Mouse (Mus musculus) thymus, adult 18-20 months (tissue): ENCODE results near the gene Atf7.
A peak's percentile ranks its signal among the peaks of the same experiment; 100 is the strongest.

Source experiments
- DNase-seq, 2 experiments: peaks; one replicate each; pipeline ENCODE4 v3.0.0; 2022; ENCODE audit warnings: mixed read lengths in 2 of 2

The Atf7 gene

DNA sequence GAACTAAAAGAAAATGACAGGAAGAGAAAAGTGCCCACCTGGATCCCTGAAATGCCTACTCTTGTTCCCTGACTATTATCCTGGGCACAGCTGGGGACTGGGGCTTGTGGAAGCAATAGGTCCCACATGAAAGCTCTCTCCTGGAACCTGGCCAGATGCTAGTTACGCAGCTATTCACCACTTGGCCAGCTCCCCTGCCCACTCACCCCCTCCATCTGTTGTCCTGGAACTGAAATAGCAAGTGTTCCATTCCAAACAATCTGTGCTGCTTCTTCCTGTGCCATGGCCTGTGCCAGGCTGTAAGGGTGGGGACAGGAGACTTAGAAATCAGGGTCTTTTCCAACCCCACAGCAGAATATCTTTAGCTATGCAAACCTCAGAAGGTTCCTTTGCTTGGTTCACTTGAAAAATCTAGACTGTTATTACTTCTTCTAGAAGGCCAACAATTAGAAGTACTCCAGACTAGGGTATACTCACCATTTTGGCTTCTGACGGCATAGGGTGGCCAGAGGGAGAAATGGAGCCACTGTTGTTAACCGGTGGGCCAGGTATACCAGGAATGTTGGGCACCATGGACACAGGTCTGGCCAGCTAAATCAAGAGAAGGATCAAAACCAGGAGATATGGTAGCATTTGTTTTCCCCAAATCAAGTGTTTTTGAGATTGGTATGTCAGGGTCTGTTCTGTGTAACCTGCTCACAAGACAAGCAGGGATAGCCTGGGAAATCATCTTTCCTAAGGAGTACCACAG, 78.4 kb downstream of the Atf7 start:
- no peak for DNase-seq

DNA sequence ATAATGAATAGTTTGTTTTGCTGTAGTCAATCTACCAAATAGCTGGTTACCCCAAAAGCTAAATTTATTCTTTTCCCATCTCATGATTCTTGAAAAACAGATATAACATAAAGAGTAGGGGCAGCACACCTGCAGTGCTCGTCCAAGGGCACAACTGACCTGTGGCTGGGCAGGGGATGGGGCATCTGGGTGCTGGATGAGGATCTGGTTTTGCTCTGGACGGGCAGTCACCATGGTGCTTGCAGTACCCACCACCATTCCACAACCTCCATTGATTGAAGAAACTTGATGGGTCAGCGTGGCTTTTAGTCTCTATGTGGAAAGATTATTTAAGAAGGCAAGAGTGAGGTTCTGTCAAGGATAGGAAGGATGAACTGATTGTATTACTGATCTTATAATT, 79.0 kb downstream of the Atf7 start:
- DNase-seq: no peak

DNA sequence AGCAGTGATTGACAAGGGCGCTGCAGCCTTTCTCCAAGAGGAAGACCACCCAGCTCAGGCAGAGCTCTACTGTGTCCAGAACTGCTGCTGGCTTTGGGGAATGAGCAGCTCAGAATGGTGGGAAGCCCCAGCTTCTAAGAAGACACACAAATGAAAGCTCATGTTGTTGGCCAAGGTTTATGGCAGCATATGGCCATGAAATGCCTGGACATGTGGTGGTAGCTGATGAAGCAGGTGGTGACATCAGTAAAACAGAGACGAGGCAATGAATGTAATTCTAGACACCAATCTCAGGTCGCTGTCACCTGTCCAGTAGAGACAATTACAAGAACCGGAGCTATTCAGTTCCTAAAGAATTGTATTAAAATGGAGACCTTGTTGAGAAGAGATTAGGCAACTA, 80.5 kb downstream of the Atf7 start:
- no peak for DNase-seq

DNA sequence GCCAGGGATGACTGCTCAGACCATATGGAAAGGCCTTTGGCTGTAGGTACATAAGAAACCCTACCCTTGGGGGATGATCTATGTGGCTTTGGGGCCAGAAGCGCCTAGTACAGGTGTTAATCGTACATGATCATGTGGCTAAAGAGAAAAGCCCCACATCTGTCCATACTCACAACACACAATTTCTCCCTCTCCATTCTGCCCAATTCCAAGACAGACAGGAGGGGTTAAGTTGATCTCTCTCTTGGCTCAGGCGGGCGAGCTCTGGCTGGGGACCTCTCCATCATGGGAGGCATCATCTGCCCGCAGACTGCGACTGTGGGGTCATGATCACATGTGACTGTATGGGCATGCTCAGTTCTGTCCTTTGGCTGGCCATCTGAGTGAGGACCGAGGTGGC, 91.3 kb downstream of the Atf7 start:
- DNase-seq: no peak

DNA sequence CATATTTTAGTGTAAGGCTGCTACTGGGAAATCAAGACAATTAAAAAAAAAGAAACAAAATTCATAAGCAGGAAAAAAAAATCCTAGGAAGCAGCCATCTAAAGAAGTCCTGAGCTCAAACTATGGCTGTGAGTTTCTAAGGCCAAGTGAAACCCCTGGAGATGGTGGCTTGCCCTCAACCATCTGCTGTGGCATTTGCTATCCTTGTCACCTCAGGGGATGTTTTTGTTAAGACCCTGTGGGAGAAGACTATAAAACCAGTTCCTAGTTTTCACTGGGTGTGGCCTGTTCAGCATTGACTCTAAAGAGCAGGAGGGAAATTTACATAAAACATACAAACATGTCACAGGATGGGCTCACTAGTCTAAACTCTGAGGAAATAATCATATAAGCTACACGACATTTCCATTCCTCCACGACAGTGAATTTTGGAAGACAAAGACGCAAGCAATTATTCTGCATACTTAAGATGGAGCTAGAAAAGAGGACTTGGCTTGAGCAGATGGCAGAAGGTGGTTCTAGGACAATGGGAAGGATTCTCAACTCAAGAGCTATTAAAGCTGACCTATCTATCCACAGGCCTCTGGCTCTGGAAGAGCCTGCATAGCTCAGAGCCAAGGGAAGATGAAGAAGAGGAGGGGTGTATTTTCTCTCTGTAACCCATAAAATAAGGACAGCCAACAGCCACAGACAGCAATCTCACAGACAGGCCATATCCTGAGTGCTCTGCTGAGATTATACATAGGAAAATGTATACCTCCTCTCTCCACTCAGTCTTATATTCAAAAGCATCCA, 93.0 kb downstream of the Atf7 start:
- DNase-seq: no peak

DNA sequence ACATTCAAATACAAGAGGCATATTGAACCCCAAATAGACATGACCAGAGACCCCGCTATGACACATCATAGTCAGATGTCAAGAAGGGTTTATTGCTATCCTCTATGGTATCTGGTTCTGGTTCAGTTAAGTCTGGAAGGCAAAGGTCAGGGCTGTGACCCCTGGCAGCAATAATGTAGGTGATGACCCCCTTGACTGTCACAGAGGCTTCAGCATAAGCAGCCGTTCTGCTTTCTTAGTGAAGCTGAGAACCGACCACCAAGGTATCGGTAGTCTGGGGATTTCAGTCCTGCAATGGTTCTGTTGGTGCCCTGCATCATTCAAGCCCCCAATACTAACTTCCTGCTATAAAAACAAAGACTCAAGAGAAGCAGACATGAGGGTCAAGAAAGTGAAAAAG, 93.7 kb downstream of the Atf7 start:
- DNase-seq: no peak

DNA sequence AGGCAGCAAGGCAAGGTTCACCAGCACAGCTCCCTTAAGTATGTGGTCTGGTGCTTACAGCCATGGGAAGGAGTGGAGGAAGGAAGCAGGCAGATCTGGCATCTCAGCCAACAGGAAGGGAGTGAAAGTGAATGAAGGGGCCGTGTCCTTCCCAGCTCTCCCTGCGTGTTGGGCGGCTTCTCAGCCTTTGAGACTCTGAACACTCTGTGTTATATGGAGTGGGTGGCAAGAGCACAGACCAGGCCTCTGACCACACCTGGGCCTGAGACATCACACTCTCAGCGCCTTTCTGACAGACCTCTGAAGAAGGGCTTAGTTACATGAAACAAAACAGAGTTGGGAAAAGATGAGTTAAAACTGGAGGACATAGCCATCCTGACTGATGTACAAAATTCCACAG, 94.7 kb downstream of the Atf7 start:
- no peak for DNase-seq

DNA sequence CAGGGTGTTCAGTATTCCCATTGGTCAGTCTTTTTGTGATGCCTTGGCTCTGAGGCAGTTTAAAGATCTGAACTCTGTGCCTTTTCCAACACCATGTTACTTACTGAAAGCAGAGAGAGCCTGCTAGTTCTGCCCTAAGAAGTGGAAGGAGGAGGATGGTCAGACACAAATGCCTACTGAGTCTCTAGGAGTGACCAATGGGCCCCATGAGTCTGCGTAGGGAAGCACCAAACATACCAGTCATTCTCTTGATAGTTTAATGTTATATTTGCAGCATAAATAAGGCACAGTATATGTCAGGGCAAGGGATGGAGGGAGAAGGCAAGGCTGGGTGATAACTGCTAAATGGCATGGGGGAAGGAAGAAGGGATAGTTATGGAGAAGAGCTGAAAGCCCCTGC, 96.9 kb downstream of the Atf7 start:
- DNase-seq: no peak

DNA sequence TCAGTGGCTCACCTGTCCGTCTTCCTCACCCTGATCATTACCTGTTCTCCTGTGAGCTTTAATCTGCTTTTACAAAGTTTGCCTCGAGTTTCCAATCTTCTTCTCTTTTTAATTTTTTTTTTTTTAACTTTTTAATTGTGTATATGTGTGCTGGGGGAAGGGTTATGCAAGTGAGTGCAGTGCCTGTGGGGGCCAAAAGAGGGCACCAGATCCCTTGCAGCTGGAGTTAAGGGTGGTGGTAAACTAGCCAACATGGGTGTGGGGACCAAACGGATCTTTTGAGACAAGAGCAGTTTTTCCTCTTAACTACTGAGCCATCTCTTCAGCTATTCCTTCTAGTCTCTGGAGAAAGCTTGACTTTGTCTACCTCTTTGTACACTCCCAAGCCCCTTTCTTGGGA, 97.3 kb downstream of the Atf7 start:
- DNase-seq: no peak

DNA sequence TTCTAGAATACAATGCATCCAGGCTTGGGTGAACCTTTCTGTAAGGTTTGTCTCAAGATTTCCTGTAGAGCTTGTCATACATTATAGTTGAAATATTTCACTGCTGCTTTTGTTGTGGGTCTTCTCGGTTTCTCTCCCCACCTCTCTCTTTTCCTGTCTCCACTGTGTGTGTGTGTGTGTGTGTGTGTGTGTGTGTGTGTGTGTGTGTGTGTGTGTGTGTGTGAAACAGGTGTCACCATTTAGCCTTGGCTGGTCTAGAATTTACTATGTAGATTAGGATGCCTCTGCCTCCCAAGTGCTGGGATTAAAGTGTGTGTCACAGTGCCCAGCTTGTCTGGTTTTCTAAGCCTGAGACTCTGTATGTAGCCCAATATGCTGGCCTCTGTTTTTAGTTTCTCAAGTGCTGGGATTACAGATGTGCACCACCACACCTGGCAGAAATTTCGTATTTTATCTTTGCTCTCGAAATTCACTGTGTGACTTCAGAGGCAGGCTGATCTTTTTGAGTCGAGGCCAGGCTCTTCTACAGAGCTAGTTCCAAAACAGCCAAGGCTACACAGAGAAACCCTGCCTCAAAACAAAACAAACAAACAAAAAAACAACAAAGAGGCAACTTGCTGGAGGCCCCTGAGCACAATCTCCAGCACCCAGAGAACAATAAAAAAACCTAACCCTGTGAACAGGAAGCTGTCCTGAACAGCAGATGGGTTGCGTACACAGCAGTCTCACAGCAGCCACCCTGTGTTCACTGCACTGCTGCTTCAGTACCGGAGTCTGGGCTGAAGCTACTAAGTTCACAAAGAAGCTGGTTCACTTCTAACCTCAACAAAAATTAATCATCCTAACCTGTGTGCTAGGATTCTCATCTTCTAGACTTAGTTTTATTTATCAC, 98.9 kb downstream of the Atf7 start:
- no peak for DNase-seq

DNA sequence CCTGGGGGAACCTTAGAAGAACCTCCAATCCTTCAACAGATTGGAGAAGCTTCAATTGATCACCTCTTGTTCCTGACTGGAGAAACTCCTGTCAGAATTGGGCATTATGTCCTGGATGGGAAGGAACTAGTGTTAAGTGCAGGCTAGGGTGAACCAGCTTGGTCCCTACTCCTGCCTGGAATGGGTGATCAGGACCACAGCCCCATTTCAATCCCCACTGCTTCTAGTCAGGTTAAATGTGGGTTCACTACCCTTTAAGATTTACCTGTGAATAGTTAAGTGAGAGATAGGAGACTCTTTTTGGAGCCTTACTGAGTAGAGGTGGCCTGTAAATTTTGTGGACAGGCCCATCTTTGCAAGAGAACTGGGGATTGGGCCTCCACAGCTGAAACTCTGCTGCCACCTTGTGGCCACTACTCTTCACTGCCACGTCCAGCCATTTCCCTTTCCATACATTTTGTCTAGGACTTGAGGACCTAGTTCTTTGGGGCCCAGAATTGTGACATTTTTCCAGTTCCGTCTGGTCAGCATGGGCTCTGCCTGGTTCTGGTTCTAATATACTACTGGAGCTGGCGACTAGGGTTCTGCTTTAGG, 100.3 kb downstream of the Atf7 start, which contains the start of gene Npff:
Gene Npff, minus strand, starts transcription at position 51 of the 594 bp plus-strand sequence.
- peak in 1 of 2 experiments; percentile 58 for DNase-seq

DNA sequence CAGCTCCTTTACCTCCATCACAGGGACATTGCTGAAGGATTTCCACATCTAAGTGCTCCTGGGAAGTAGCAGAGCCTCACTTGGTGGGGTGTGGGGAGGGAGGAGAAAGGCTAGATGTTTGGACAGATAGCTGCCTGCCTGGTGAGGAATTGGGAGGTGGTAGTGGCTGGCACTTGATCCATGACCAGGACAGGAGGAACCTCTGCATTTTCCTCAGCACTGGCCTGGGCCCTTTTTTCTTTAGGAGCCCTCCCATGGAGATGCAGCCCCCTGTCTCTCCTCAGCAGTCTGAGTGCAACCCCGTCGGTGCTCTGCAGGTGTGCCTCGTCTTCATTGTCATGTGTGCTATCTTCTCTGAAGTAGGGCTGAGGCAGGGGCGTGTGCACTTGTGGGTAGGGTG, 103.8 kb downstream of the Atf7 start:
- DNase-seq: no peak

DNA sequence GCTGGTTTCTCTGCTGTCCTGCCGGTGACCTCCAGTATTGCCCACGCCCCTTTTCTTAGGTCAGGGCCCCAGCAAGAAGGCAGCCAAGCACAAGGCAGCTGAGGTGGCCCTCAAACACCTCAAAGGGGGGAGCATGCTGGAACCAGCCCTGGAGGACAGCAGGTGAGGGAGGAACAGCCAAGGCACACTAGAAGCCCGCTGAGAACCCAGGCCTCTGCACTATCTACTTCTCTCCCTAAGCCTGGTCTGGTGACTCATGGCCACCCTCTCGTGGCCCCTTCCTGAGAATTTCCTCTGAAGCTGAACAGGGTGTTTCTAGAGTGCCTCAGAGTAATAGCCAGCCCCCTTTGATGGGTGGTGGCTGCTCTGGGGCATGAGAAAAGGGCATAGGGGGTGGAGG, 104.8 kb downstream of the Atf7 start:
- DNase-seq: no peak

DNA sequence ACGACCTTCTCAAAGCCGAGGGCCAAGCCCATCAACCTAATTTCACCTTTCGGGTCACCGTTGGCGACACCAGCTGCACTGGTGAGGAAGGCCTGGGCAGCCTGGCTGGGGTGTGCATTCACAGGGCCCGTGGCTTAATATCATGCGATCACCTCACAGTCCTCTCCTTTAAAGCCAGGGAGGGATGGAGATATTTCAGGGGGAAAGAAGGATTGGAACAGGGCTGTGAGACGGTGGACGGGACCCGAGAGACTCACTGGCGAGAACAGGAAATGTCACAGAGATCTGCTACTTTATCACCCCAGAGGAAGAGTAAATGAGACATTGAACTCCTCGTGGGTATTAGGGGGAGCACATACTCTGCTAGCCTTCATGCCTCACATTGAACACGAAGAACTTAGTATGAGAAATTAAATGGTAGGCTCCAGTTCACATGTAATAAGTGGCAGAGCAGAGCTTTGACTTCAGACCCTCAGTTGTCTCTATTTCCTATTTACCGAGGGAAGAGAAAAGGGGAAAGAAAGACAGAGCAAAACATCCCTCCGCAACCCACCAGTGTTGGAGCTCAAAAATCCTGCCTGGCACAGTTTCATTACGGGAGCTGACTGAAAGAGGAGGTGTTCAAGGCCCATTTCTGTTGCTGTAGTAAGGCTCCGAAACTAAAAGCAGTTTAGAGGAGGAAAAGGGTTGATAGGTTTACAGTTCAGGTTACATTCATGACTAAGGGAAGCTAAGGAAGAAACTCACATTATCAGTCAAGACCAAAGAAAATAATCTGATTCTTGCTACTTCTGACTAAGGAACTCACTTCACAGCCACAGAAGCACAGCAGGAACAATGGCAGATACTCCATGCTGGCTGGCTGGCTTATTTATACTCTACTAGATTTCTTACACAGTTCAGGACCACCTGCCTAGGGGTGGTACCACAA, 105.8 kb downstream of the Atf7 start:
- no peak for DNase-seq

DNA sequence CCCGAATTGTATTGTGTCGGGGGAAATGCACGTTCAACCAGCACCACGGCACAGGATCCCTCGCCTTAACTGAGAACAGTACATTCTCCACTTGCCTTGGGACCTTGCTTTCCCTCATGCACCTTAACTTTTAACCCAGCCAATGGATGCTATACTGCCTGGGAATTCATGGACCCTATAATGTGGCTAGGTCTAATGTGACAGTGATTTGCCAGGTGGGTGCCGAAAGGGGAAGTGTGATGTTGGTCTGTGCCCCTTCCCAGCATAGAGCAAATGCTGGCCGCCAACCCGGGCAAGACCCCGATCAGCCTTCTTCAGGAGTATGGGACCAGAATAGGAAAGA, 106.4 kb downstream of the Atf7 start:
- DNase-seq: no peak

DNA sequence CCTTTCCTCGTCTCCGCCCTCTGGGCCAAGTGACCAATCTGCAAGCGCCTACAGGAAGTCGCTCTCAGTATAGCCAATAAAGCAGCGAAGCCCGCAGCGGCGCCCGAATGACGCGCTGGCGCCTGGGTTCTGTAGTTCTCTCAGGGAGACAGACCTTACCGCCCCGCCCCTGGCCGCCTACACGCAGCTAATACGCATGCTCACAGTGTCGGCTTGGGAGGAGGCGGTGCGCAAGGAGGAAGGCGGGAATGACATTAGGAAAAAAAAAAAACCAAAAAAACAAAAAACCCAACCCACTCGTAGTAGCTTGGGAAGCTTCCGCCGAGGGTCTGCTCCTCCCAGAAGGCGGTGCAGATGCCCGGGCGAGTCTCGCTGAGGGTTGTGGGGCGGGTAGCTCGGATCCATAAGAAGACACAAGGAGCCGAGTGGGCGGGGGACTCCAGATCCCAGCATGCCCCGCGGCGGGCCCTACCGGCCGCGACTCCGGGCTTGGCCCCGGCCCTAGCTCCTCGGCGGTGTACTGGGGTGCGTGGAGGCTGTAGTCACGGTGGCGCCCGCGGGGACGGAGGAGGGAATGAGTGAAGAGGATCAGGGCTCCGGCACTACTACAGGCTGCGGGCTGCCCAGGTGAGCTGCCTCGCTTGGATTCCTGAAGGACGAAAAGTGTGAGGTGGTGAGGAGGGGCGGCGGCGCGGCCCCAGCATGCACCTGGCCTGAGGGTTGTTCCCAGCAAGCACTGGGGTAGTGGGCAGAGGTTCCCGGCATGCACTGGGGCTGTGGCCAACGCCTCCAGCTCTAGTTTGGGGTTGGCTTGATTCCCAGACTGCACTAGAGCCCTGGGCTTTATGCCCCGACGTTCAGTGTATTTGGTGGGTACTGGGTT, 107.0 kb downstream of the Atf7 start, which contains the start of gene Tarbp2:
Gene Tarbp2, plus strand, starts transcription at position 217 of the 883 bp plus-strand sequence.
- peak; percentile 100 for DNase-seq

DNA sequence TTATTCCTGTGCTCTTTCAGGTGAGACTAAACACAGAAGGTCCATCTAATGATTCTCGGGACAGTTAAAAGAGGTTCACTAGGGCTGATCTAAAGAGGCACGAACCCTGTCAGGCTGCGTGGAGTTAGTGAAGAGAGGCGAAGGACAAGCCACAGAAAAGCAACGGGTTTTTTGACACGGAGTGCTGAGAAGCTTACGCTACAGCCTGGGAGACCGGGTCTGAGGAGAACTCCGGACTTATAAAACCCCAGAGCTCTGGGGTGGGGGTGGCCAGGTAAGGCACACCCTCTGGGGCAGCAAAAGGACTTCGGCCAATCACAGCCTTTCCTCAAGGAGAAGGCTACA, 107.7 kb downstream of the Atf7 start:
- DNase-seq: no peak

DNA sequence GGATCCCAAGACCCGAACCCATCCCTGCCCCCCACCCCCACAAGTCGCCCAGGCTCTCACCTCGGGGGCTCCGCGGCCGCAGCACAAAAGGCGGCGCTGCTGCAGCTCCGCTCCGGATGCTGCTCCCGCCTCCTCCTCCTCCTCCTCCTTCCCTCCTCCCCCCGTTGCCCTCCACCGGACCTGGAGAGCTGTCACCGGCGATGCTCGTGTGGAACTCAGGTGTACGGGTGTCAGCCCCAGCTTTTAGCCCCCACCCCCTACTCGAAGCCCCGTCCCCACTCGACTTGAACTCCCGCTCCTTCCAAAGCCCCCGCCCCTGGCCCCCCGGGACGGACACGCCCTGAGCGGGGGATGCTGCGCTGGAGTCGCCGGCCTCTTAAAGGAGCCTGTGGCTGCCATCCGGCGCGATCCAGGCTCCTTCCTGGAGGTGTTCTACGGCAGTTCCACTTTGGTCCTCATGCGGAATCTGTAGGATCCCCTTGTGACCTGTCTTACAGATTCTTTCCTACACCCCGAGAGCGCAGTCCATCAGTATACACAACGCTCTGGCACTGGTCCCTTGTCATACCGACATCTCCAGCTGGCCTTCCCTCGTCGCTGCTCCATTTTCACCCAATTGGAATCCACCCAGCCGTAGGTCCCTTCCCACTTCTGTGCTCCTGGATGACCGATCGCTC, 108.4 kb downstream of the Atf7 start, which contains the start of gene Map3k12:
Gene Map3k12, minus strand, starts transcription at position 337 of the 677 bp plus-strand sequence.
- DNase-seq: peak; percentile 60 to 69

DNA sequence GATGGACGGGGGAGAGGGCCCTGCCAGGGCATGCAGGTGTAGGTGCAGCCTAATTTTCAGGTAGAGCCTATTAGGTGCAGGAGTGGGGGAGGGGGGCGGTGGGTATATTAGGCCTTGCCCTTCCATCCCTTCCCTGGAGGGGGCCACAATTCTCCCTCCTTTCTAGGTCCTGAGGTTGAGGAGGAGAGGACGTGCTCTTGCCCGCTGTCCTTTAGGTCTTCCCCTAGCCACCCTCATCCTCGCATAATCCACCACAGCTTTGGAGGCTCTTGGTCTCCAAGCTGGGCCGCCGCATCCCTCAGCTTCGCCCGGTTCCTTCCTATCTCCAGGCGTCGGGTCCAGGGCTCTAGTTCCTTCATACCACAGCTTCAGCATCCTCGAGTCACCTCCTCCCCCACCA, 109.0 kb downstream of the Atf7 start:
- no peak for DNase-seq

DNA sequence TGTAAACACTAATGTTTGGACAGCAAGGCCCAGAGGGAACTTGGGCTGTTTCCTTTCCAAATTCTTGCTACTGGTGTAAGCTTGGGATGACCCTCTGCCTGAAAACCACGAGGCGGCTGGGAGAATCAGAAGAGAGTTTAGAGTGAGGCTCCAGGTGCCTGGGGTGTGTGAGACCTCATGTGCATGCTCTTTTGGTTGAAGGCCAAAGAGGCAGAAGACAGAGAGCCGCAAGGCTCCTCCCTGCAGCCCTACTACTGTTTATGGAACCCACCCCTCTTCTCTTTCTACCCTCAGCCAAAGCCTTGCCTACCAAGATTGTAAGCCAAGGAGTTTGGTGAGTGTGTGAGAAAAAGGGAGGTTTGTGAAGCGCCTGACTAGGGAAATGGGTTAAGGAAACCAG, 109.5 kb downstream of the Atf7 start:
- DNase-seq: no peak
